Mouse (Mus musculus) heart, adult 18-20 months (tissue): ENCODE results near the gene Gm6583. TPM values are rescaled to one million over a fixed set of nuclear protein-coding genes. Genes with fewer than 3 reads are reported as not detected.

Source experiments
- DNase-seq, 2 experiments: peaks; one replicate each; pipeline ENCODE4 v3.0.0; 2021 to 2022; ENCODE audit warnings: mixed read lengths in 1 of 2
- total RNA-seq, 2 experiments: library from RNA; stranded (reverse); gene quantifications; 2 replicates each; pipeline ENCODE4 v1.2.3; 2021

Gene Gm6583
- total RNA-seq, 2 experiments from 2014 or later: not detected

GRCm38 (mm10) chr5:112367929-112368328, 12.1 kb upstream of the Gm6583 start:
- no peak for DNase-seq

- no peak for DNase-seq
Measured at GRCm38 (mm10) chr5:112367338-112367737, 11.5 kb upstream of the Gm6583 start.

- DNase-seq: no peak
Measured at GRCm38 (mm10) chr5:112366879-112367278, 11.0 kb upstream of the Gm6583 start.

DNA sequence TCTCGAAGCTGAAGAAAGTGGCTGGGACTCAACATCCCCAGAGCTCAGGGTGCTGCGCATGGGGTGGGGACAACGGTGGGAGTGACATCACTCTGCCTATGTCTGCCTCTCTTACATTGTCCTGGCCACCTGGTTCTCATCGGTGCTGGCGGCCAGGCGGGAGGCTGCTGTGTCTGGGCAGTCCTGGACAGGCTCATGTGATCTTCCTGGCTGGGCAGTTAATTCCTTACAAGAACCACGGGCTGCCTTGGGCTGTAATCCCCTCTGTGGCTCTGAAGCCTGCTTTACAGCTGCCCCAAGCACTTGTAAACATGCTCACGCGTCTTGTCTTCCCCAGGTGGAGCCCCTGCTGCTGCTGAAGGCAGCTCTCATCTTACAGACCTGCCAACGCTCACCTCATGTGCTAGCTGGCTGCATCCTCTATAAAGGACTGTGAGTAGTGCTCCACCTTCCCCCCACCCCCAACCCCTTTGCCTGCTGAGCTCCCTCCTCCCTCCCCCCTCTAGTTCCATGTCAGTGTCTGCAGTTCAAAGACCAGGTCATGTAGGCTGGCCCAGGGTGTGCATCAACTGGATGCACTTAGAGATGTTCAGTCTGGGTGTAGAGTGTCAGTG, 8.5 kb upstream of the Gm6583 start:
- DNase-seq: no peak

- DNase-seq: no peak
Measured at GRCm38 (mm10) chr5:112360077-112360476, 4.2 kb upstream of the Gm6583 start.

DNA sequence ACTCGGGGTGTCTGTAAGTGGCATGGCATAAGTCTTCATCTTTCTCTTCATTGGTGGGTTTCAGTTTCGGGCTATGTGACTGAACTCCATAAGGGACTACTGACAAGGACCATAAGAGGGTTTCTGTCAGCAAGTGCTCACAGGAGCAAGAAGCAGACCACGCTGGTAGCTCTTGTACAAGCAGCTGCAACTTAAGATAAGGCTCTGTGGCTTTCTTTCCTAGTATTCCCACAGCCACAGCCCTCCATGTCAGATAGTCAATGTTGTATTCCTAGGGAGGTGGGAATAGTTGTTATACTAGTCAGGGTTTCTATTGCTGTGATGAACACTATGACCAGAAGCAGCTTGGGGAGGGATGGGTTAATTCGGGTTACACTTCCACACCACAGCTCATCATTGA, 3.7 kb upstream of the Gm6583 start:
- no peak for DNase-seq

DNA sequence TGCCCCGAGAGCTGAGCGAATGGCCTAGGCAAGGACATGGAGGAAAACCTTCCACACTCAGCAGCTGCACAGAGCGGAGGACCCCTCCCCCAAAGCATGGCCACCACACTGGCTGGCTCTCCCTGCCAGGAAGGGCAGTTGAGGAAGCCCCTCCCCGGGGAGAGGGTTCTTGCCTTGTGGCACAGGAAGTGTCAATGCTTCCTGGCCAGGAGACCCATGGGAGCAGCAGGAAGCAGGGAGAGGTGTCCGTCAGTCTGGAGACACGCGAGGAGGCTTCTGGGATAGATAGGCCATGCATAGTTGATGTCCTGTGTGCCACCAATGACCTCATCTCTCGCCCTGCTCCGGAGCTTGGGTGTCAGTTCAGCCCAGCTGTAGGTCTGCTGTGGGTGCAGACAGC, 489 bp upstream of the Gm6583 start:
- DNase-seq: peak in 1 of 2 experiments; percentile 47

- peak in 1 of 2 experiments; percentile 43 for DNase-seq
Measured at GRCm38 (mm10) chr5:112355493-112355892, 340 bp downstream of the Gm6583 start.

DNA sequence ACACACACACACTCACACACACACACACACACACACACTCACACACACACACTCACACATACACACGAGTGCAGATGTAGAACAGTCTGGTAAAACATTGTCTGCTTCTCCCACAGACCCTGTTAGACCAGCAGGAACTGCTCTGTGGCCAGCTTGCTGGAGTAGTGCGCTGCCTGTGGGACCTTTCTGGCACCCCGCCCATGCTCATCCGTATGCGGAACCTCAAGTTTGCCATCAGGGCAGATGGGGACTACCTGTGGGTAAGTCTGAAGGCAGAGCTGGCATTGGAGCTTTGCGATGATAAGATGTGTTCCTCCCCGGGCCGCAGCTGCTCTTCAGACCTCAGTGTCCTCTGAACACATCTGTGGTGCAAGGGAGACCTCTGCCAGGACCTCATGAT, 6.7 kb downstream of the Gm6583 start:
- DNase-seq: no peak

DNA sequence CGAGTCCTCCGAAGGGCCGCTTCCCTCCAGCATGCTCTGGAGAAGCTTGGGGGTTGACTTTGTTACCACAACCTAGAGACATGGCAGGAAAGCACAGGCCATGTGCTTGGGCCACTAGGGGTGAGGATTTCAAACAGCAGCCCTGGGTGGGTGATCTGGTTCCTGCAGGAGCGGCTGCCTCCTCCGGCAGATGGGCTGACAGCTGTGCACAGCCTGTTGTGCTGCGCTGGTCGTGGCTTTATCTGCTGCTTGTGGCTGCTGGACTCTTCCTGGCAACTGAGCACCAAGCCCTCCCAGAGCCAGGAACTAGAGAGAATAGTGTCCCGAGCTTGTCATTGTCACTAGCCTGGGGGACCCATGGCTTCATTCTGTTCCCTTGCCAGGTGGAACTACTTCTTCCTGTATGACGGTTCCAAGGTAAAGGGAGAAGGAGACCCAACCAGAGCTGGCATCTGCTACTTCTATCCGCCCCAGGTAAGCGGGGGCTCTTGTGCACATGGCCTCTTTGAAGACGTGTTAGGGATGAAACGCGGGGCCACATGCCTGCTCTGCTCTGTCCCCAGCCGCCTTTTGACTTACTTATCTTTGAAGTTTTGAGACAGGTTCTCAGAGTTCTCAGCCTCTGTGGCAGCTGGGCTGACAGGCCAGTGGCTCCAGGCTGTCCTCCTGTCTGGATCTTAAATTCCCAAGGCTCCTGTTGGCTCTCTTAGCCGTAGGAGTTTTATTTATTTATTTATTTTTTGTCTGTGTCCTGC, 9.4 kb downstream of the Gm6583 start:
- peak in 1 of 2 experiments; percentile 45 for DNase-seq

DNA sequence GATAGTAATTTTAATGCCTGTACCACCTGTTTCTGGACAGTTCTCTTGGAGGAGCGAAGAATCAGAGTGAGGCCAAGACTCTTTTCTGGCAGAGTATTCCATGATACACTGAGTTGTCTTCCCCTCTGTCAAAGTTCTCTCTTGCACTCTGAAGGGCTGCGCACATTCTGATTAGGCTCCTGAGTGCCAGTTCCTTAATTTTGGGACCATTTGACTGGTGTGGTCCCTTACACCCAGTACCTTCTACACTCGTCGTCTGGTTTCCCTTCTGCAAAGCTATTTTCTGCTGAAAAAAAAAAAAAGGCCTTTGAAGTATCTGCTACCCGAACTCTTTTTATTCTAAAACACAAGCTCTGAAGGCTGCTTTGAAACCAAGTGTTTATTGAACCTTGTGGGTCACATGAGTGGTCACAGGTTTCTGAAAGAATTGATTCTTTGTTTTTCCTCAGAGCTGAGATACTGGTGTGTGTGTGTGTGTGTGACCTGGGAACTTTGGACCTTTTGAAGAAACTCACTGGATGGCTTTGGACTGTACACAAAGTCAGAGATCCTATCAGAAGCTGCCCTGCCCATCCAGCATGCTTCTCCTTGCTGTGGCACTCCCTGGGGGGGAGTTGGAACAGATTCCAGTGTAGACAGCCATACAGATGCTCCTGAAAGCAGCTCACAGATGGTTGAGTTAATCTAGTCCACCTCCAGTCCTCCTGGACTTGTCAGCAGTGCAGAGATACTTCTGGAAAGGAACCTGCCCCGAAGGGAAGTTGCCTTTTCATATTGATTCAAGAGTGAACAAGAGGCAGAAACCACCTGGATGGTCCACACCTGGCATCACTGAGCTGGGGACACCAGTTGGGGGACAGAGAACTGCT, 11.5 kb downstream of the Gm6583 start:
- no peak for DNase-seq

DNA sequence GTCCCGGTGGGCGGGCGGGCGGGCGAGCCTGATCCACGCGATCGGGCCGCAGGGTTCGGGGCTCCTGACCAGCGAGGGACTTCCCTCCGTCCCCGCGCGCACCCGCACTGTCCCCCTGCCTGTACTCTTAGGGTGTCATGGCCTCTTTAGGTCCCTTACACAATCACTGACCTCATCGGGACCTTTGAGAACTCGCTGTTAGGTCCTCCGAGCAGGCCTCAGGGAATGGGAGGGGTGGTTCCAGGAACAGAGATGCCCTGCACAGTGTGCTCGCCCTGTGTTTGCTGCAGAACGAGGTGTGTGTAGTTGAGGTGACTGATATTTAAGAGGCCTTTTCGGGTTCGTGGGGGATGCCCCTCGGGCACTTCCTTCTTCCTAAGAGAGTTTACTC, 12.6 kb downstream of the Gm6583 start:
- DNase-seq: no peak

- peak; percentile 85 to 88 for DNase-seq
Measured at GRCm38 (mm10) chr5:112342463-112343204, 13.2 kb downstream of the Gm6583 start, which contains the start of the genes Srrd and Hps4. TSS of gene Srrd (minus strand) at chr5:112343040. TSS of gene Hps4 (plus strand) at chr5:112343083.

- no peak for DNase-seq
Measured at GRCm38 (mm10) chr5:112339215-112339614, 16.6 kb downstream of the Gm6583 start.

DNA sequence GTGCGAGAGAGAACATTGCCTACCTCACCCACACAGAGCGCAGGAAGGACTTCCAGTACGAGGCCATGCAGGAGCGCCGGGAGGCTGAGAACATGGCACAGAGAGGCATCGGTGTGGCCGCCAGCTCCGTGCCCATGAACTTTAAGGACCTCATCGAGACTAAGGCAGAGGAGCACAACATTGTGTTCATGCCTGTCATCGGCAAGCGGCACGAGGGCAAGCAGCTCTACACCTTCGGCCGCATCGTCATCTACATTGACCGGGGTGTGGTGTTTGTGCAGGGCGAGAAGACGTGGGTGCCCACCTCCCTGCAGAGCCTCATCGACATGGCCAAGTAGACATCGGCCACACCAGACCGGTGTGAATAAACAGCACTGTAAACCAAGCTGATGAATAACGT, 18.8 kb downstream of the Gm6583 start:
- no peak for DNase-seq

DNA sequence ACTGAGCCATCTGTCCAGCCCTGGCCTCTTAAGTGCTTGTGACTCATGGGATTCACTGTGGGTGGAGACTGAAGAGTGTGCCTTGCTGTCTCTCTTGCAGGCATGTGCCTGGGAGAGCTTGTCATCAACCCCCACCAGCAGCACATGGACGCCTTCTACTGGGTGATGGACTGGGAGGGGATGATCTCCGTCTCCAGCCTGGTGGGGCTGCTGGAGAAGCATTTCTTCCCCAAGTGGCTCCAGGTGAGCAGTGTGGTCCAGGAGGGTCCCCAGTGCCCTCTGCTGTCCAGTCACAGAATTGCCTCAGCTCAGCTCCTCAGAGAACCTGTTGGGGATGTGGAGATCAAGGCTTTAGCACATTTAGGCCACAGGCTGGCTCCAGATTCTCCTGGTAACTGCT, 20.4 kb downstream of the Gm6583 start:
- DNase-seq: peak; percentile 51 to 66

DNA sequence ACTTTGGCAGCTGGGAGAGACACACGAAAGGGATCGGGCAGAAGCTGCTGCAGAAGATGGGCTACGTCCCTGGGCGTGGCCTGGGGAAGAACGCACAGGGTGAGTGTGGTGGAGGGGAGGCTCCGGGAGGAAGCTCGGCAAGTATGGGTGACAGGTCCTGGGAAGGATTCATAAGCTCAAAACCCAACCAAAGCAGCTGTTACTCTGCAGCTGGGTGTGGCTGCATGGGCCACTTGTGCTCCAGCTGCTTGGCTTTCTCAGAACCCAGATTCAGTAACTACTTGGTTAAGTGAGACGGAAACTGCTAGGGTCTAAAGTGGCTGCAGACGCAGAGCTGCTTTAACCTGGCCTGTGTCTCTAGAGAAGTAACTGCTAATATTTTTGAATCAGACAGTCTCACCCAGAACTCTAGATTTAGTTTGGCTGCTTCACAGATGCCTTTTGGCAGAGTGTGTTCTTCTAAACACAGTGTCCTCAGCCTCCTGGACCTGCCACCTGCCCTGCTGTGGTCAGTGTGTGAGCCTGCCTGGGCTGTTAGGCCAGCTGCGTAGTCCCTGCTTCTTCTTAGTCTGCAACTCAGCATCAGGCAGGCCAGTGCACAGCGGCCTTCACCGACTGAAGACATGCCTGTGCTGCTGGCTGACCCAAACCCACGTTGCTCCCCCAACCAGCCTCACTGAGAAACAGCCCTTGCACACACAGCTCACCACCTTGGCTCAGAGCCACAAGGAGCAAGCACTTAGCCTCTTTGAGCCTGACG, 25.8 kb downstream of the Gm6583 start:
- DNase-seq: no peak

- DNase-seq: no peak
Measured at GRCm38 (mm10) chr5:112327854-112328253, 28.0 kb downstream of the Gm6583 start.

- no peak for DNase-seq
Measured at GRCm38 (mm10) chr5:112326446-112327009, 29.3 kb downstream of the Gm6583 start.

GRCm38 (mm10) chr5:112325546-112326445, 30.0 kb downstream of the Gm6583 start, which contains the start of gene Tfip11:
TSS of gene Tfip11 (plus strand) at chr5:112326358.
- DNase-seq: peak; percentile 96 to 98
